Mouse (Mus musculus): ENCODE data around the gene Arhgef3. TPM values are rescaled to one million over a fixed set of nuclear protein-coding genes. Genes with fewer than 3 reads are reported as not detected.

Arhgef3 gene
- polyA plus RNA-seq, 2 experiments = 2.6 to 5.4 TPM

DNA sequence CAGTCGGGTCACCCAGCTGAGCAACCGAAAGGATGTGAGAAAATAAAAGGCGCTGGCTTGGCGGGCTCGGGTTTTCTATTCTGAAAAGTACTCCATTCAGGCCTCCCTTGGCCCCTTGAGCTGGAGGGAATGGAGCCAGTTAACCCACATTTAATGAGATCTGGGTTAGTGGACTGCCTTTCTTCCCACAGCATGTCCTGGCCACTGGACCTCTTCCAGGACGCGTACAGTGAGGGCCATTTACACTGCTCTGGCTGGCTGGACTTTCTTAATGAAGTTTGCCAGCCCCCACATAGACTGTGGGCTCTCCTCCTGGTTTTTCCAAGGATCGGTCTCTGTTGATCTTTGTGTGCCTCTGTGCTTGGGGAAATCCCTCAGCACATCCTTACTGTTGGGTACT lies 52.1 kb downstream of the Arhgef3 start:
- no peak overlapping the region for H3K27ac ChIP-seq
- H3K27me3 ChIP-seq (ENCODE audit: control insufficient read depth, insufficient read depth, low read length) = no peaks in the 10 kb centered on the region
- ATAC-seq (ENCODE audit: insufficient read depth) = no peak
- 71% methylated on average over 8 of the region's 8 CpGs for WGBS (ENCODE audit: insufficient replicate concordance)
- H3K4me1 ChIP-seq (replicated peaks; ENCODE audit: control insufficient read depth in 2 of 2, insufficient read depth in 2 of 2, low read length in 1 of 2) = 0 out of 4 replicates have a peak, but pooled peaks cover 0 to 2% of the 10 kb centered on the region in 2 experiments
- TF ChIP-seq CTCF (IDR thresholded peaks at IDR 0.05; ENCODE audit: low read depth) (no peak), EP300 (IDR thresholded peaks at IDR 0.05; ENCODE audit: low read depth) (no peak)
- no peak for DNase-seq (ENCODE audit: low read depth in 3 of 3, low spot score in 3 of 3)
- H3K9me3 ChIP-seq (ENCODE audit: control insufficient read depth, low read length) = no peaks in the 10 kb centered on the region
- no peak overlapping the region for H3K4me3 ChIP-seq (ENCODE audit: insufficient read depth in 1 of 2, low read depth in 2 of 2, low read length in 2 of 2)
- H3K9ac ChIP-seq (replicated peaks) = no peak overlapping the region
- H3K36me3 ChIP-seq (replicated peaks; ENCODE audit: control insufficient read depth, insufficient read depth, low read depth) = no peaks in the 10 kb centered on the region
- no peak overlapping the region for H3K4me2 ChIP-seq (ENCODE audit: low read depth)

- ATAC-seq (ENCODE audit: insufficient read depth) = no peak
- Histone ChIP-seq H3K27ac (no peak overlapping the region), H3K27me3 (ENCODE audit: control insufficient read depth, insufficient read depth, low read length) (no peaks in the 10 kb centered on the region), H3K9me3 (ENCODE audit: control insufficient read depth, low read length) (no peaks in the 10 kb centered on the region), H3K4me3 (ENCODE audit: insufficient read depth in 1 of 2, low read depth in 2 of 2, low read length in 2 of 2) (no peak overlapping the region), H3K4me2 (ENCODE audit: low read depth) (no peak overlapping the region), H3K4me1 (replicated peaks; ENCODE audit: control insufficient read depth in 2 of 2, insufficient read depth in 2 of 2, low read length in 1 of 2) (0 out of 4 replicates have a peak, but pooled peaks cover 0 to 2% of the 10 kb centered on the region in 2 experiments), H3K9ac (replicated peaks) (no peak overlapping the region), H3K36me3 (replicated peaks; ENCODE audit: control insufficient read depth, insufficient read depth, low read depth) (no peaks in the 10 kb centered on the region)
- no peak for DNase-seq (ENCODE audit: low read depth in 3 of 3, low spot score in 3 of 3)
- WGBS (ENCODE audit: insufficient replicate concordance) = 35% methylated on average over 4 of the region's 4 CpGs
- TF ChIP-seq EP300 (IDR thresholded peaks at IDR 0.05; ENCODE audit: low read depth) (no peak), CTCF (IDR thresholded peaks at IDR 0.05; ENCODE audit: low read depth) (no peak)
These were observed 52.5 kb downstream of the Arhgef3 start for GRCm38 (mm10) chr14:27167177-27167576.

DNA sequence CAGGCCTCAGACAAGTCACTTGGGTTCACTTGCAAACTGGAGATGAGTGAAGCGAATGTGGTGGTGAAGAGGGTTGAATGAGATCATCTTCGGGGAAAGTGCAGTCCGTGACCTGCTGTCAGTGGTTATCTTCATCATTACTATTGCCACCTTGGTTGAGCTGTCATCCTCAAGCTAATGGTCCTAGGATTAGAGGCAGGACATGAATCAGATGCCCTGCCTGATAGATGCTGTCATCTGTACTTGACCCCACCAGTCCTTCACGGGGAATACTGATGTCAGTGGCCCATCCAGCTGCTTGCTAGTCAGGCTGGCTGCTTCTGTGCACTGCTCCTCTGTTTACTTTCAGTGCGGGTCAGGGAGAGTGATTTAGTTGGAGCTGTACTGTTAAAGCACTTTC lies 53.7 kb downstream of the Arhgef3 start:
- H3K4me2 ChIP-seq (ENCODE audit: low read depth) = no peak overlapping the region
- no peaks in the 10 kb centered on the region for H3K36me3 ChIP-seq (replicated peaks; ENCODE audit: control insufficient read depth, insufficient read depth, low read depth)
- no peaks in the 10 kb centered on the region for H3K9me3 ChIP-seq (ENCODE audit: control insufficient read depth, low read length)
- no peak overlapping the region for H3K27ac ChIP-seq
- H3K4me1 ChIP-seq (replicated peaks; ENCODE audit: control insufficient read depth in 2 of 2, insufficient read depth in 2 of 2, low read length in 1 of 2) = 0 out of 4 replicates have a peak, but pooled peaks cover 0 to 2% of the 10 kb centered on the region in 2 experiments
- TF ChIP-seq EP300 (IDR thresholded peaks at IDR 0.05; ENCODE audit: low read depth) = no peak
- no peak for TF ChIP-seq CTCF (IDR thresholded peaks at IDR 0.05; ENCODE audit: low read depth)
- DNase-seq (ENCODE audit: low read depth in 3 of 3, low spot score in 3 of 3) = no peak
- WGBS (ENCODE audit: insufficient replicate concordance) = 61% methylated on average over 5 of the region's 5 CpGs
- no peak overlapping the region for H3K9ac ChIP-seq (replicated peaks)
- ATAC-seq (ENCODE audit: insufficient read depth) = no peak
- no peaks in the 10 kb centered on the region for H3K27me3 ChIP-seq (ENCODE audit: control insufficient read depth, insufficient read depth, low read length)
- no peak overlapping the region for H3K4me3 ChIP-seq (ENCODE audit: insufficient read depth in 1 of 2, low read depth in 2 of 2, low read length in 2 of 2)

DNA sequence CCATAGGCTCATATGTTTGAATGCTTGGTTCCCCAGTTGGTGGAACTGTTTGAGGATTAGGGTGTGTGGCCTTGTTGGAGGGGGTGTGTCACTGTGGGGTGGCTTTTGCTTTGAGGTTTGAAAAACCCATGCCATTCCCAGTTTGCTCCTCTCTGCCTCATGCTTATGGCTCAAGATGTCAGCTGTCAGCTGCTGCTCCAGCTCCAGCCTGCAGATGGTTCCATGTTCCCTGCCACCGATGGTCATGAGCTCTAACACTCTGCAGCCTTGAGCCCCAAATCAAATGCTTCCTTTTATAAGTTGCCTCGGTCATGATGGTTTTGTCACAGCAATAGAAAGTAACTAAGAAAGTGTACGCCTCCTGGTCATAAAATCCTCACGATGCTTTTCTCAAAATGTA lies 54.6 kb downstream of the Arhgef3 start:
- Histone ChIP-seq H3K9ac (replicated peaks) (no peak overlapping the region), H3K4me1 (replicated peaks; ENCODE audit: control insufficient read depth in 2 of 2, insufficient read depth in 2 of 2, low read length in 1 of 2) (0 out of 4 replicates have a peak, but pooled peaks cover 0 to 2% of the 10 kb centered on the region in 2 experiments), H3K4me2 (ENCODE audit: low read depth) (no peak overlapping the region), H3K4me3 (ENCODE audit: insufficient read depth in 1 of 2, low read depth in 2 of 2, low read length in 2 of 2) (no peak overlapping the region), H3K9me3 (ENCODE audit: control insufficient read depth, low read length) (no peaks in the 10 kb centered on the region), H3K27me3 (ENCODE audit: control insufficient read depth, insufficient read depth, low read length) (no peaks in the 10 kb centered on the region), H3K27ac (no peak overlapping the region), H3K36me3 (replicated peaks; ENCODE audit: control insufficient read depth, insufficient read depth, low read depth) (no peaks in the 10 kb centered on the region)
- ATAC-seq (ENCODE audit: insufficient read depth) = no peak
- DNase-seq (ENCODE audit: low read depth in 3 of 3, low spot score in 3 of 3) = no peak
- TF ChIP-seq EP300 (IDR thresholded peaks at IDR 0.05; ENCODE audit: low read depth) = no peak
- no peak for TF ChIP-seq CTCF (IDR thresholded peaks at IDR 0.05; ENCODE audit: low read depth)
- 63% methylated on average over 4 of the region's 4 CpGs for whole genome bisulfite sequencing (ENCODE audit: insufficient replicate concordance)

GRCm38 (mm10) chr14:27170421-27170820 lies 55.7 kb downstream of the Arhgef3 start:
- no peak for ATAC-seq (ENCODE audit: insufficient read depth)
- Histone ChIP-seq H3K27me3 (ENCODE audit: control insufficient read depth, insufficient read depth, low read length) (no peaks in the 10 kb centered on the region), H3K4me1 (replicated peaks; ENCODE audit: control insufficient read depth in 2 of 2, insufficient read depth in 2 of 2, low read length in 1 of 2) (0 out of 4 replicates have a peak, but pooled peaks cover 0 to 2% of the 10 kb centered on the region in 2 experiments), H3K36me3 (replicated peaks; ENCODE audit: control insufficient read depth, insufficient read depth, low read depth) (no peaks in the 10 kb centered on the region), H3K4me2 (ENCODE audit: low read depth) (no peak overlapping the region), H3K9me3 (ENCODE audit: control insufficient read depth, low read length) (no peaks in the 10 kb centered on the region), H3K9ac (replicated peaks) (no peak overlapping the region), H3K27ac (no peak overlapping the region), H3K4me3 (ENCODE audit: insufficient read depth in 1 of 2, low read depth in 2 of 2, low read length in 2 of 2) (no peak overlapping the region)
- 63% methylated on average over 2 of the region's 2 CpGs for WGBS (ENCODE audit: insufficient replicate concordance)
- DNase-seq (ENCODE audit: low read depth in 3 of 3, low spot score in 3 of 3) = no peak
- TF ChIP-seq EP300 (IDR thresholded peaks at IDR 0.05; ENCODE audit: low read depth) = no peak
- TF ChIP-seq CTCF (IDR thresholded peaks at IDR 0.05; ENCODE audit: low read depth) = no peak
